Mouse (Mus musculus) cerebellum, adult 2 months (tissue): ENCODE results near the gene Aicda.

Experiments used
- CTCF ChIP-seq: fragments of 200-500 bp; IDR thresholded peaks from 2 replicates; pipeline ENCODE4 v1.5.1; 2011; ENCODE audit warnings: low read depth, mild to moderate bottlenecking, control low read depth, low read length, moderate library complexity, borderline replicate concordance; ENCODE audit not compliant: insufficient read depth
- POLR2A ChIP-seq: fragments of 200-500 bp; IDR thresholded peaks from 2 replicates; pipeline ENCODE4 v1.6.1; 2011; ENCODE audit warnings: low read length, control low read depth, borderline replicate concordance; ENCODE audit not compliant: insufficient read depth

DNA sequence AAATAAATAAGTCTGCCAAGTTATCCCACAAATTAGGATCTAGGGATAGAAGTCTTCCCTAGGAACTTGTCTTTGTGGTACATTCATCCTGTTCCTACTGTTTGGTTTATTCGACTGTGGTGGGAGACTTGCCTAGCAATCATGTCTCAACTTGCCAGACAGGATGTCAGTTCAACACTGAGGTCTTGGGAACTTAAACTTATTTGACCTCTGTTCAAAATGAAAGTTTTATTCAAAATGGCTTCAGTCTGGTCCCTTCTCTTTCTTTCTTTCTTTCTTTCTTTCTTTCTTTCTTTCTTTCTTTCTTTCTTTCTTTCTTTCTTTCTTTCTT, 49.4 kb downstream of the Aicda start:
- no peak for TF ChIP-seq CTCF
- no peak for TF ChIP-seq POLR2A
